Mouse (Mus musculus) left cerebral cortex, adult 2 months (tissue): ENCODE measurements around the gene Stkld1. TPM values are rescaled to one million over a fixed set of nuclear protein-coding genes. Genes with fewer than 3 reads are reported as not detected.
A peak's percentile ranks its signal among the peaks of the same experiment; 100 is the strongest.

Experiments used
- DNase-seq, 2 experiments: peaks; one replicate each; pipeline ENCODE4 v3.0.0; 2021 to 2022; ENCODE audit warnings: low spot score in 2 of 2, mixed read lengths in 1 of 2; ENCODE audit errors: extremely low spot score in 1 of 2
- H3K27ac ChIP-seq: fragments of 200-600 bp; 2 replicates; pipeline ENCODE4 v1.8.1; 2022
- H3K4me3 ChIP-seq: fragments of 200-600 bp; 2 replicates; pipeline ENCODE4 v1.8.1; 2022
- CTCF ChIP-seq: fragments of 200-600 bp; IDR thresholded peaks from 2 replicates; pipeline ENCODE4 v1.8.1; 2022; ENCODE audit warnings: antibody characterized with exemption, mild to moderate bottlenecking, moderate library complexity
- intact Hi-C: fragments of 180-260 bp; cut with DNase I; formaldehyde crosslinking; loops from one replicate; pipeline ENCODE4 v1.15.1; 2025
- total RNA-seq, 2 experiments: library from RNA; stranded (reverse); gene quantifications; 2 replicates each; pipeline ENCODE4 v1.2.3; 2021

Gene Stkld1
- total RNA-seq, 2 experiments from 2014 or later, result 0.37 TPM; not detected in 1

DNA sequence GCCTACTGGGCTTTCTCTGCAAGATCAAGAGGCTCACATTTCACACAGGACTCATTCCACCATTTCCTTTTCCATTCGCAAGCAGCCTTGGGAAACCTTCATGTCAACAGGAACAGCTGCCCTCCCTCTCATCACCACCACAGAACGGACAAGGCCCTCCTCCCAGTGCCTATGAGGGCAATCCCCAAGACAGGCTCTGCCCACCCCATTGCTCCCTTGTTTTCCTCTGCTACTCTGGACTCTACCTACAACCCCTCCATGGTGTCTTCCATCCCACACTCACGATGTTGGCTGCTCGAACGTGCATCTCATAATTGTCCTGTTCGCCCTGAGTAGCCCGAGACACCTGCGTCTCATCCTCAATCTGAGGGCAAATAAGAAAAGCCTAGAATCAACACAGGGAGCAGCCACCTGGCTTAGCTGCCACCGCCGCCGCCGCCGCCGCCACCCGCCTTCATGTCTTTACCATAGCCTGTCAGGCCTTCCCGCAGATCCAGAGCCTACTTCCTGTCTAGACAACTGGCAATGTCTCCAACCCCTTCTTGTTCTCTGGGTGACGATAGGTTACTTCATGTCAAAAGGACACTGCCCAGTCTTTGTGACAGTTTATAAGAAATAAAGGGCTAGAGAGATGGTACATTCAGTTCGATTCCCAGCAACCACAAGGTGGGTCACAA is 25.0 kb upstream of the Stkld1 start:
- DNase-seq, result peak in 1 of 2 experiments; percentile 10
- intact Hi-C loops, result loop anchor here (10.0 kb wide), 1 partner anchor 536 kb away; the partner anchor contains the start of gene Brd3os
- Histone ChIP-seq H3K27ac (no peak overlapping the region), H3K4me3 (no peak overlapping the region)
- TF ChIP-seq CTCF, result no peak

DNA sequence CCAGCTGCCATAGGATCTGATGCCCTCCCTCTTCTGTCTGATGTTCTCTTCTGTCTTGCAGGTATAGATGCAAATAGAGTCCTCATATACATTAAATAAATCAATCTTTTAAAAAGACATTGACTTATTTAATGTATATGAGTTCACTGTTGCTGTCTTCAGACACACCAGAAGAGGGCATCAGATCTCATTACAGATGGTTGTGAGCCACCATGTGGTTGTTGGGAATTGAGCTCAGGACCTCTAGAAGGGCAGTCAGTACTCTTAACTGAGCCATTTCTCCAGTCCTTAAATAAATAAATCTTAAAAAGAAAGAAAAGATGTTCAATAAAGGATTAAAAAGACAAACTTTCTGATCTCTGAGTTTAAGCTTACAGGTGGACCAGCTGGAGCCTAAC is 24.5 kb upstream of the Stkld1 start:
- Histone ChIP-seq H3K27ac (0 out of 2 replicates have a peak overlapping the region, but pooled peaks have one; percentile 80), H3K4me3 (peak overlapping the region; percentile 93)
- peak; percentile 38 for TF ChIP-seq CTCF
- DNase-seq, result no peak
- intact Hi-C loops, result loop anchor here (10.0 kb wide), 1 partner anchor 535 kb away; the partner anchor contains the start of gene Brd3os

DNA sequence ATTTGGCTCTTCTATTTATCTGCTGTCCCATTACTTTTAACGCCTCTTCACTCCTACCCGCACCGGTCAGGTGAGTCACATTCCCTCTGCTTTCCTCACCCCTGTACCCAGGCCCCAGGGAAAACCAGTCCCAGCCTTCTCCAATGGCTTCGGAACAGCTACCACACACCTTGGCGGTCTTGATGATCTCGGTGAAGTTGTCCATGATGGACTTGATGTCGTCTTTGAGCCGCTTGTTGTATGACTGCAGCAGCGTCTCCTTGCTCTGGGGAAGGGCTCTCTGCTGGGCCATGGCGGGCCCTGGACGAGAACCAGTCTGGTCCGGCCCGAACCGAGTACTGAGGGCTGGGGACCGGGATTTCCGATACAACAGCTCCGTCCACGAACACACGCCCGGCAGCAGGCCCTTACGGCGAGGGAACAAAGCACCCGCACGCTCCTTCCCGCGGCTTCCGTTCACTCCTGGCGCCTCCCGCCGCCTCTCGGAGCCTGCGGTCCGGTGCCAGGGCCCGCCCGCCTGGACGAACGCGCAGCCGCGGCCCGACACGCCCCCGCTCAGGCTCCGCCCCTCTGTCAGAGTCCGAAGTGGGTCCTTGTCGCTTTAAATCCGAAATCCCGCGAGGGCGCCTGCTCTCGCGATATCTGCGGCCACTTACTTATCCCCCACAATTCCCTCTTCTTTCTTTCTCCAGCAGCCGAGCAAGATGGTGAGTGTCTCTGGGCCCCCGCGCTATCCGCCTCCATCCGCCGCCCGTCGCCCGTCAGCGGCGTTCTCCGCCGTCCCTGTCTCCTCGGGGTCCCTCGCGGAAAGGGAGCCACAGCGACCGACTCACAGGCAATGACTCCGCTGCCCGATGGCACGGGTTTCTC is 23.5 kb upstream of the Stkld1 start, which contains the start of the genes Med22 and Rpl7a:
Gene Med22 (minus strand): TSS at position 554 of the 870 bp plus-strand sequence.
Gene Rpl7a (plus strand): TSS at position 641 of the 870 bp plus-strand sequence.
- TF ChIP-seq CTCF, result no peak
- intact Hi-C loops, result loop anchor here (1.0 to 10.0 kb wide), 2 partner anchors 23 to 114 kb away; partner anchors contain the start of genes Slc2a6 and Surf4
- peak; percentile 100 for DNase-seq
- Histone ChIP-seq H3K27ac (peak within 1 kb of the TSS; percentile 89), H3K4me3 (peak within 1 kb of the TSS; percentile 93)

GRCm38 (mm10) chr2:26910994-26911765 is 22.7 kb upstream of the Stkld1 start:
- no peak for TF ChIP-seq CTCF
- intact Hi-C loops, result loop anchor here (1.0 to 10.0 kb wide), 2 partner anchors 22 to 114 kb away; partner anchors contain the start of genes Slc2a6 and Surf4
- H3K4me3 ChIP-seq, result peak overlapping the region; percentile 93
- DNase-seq, result peak; percentile 58 to 59
- peak overlapping the region; percentile 89 for H3K27ac ChIP-seq

DNA sequence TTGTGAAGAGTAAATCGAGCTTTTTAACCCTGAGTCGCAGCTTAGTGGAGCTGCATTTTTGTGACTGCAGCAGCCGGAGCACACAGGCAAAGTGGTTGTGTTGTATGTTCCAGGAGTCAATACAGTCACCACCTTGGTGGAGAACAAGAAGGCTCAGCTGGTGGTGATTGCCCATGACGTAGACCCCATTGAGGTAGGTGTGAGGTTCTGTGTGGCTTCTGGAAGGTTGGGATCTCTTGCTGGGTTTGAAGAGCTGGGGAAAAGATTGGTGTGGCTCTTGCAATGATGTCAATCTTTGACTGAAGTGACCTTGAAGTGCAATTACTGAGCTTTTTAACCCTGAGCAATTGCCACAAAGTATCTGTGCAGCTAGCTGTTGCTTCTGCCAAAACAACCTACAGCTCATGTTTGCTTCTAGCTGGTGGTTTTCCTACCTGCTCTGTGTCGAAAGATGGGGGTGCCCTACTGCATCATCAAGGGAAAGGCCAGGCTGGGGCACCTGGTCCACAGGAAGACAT is 21.5 kb upstream of the Stkld1 start:
- H3K4me3 ChIP-seq, result peak overlapping the region; percentile 93

DNA sequence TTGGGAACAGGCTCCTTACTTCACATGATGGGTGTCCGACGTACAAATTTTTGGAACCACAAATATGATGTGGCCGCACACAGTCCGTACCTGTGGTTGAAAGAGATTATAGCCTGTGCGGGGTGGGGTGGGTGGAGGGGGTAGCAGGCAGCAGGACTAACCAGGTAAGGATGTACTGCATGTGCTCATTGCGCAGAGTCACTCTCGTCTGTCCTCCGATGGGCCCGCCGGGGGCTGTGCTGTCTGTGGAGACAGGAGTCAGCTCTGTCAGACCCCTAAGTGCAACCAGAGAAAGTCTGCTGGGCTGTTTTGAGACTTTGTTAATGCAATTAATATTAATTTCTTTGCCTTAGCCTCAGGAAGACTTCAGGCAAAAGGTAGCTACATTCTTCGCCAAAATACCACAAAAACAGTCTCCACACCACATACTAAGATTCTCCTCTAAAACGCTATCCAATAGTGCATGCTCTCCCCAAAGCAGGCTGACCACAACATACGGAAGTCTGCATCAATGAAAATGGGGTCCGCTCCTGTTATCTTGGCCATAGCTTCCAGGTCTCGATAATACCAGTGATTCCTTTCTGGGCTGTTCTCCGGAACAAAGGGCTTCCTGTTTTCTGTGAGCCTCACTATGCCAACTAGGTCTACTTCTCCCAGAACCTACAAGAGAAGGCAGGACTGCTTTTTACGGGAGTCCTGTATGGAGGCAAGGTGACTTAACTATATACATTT is 20.3 kb upstream of the Stkld1 start:
- no peak overlapping the region for H3K27ac ChIP-seq
- H3K4me3 ChIP-seq, result no peak overlapping the region
- intact Hi-C loops, result loop anchor here (10.0 kb wide), 1 partner anchor 111 kb away; the partner anchor contains the start of gene Slc2a6
- DNase-seq, result peak in 1 of 2 experiments; percentile 6
- no peak for TF ChIP-seq CTCF

More for the DNA sequence above, 21.5 kb upstream of the Stkld1 start:
- intact Hi-C loops, result loop anchor here (10.0 kb wide), 1 partner anchor 112 kb away; the partner anchor contains the start of gene Slc2a6
- DNase-seq, result peak in 1 of 2 experiments; percentile 7
- TF ChIP-seq CTCF, result no peak
- no peak overlapping the region for H3K27ac ChIP-seq

- no peak; the same call in 1 of the 2 replicates for TF ChIP-seq CTCF
- H3K27ac ChIP-seq, result no peak overlapping the region
- H3K4me3 ChIP-seq, result no peak overlapping the region
- intact Hi-C loops, result loop anchor here (10.0 kb wide), 1 partner anchor 110 kb away; the partner anchor contains the start of gene Slc2a6
- DNase-seq, result no peak
Observed at GRCm38 (mm10) chr2:26914148-26914941, 19.5 kb upstream of the Stkld1 start.

DNA sequence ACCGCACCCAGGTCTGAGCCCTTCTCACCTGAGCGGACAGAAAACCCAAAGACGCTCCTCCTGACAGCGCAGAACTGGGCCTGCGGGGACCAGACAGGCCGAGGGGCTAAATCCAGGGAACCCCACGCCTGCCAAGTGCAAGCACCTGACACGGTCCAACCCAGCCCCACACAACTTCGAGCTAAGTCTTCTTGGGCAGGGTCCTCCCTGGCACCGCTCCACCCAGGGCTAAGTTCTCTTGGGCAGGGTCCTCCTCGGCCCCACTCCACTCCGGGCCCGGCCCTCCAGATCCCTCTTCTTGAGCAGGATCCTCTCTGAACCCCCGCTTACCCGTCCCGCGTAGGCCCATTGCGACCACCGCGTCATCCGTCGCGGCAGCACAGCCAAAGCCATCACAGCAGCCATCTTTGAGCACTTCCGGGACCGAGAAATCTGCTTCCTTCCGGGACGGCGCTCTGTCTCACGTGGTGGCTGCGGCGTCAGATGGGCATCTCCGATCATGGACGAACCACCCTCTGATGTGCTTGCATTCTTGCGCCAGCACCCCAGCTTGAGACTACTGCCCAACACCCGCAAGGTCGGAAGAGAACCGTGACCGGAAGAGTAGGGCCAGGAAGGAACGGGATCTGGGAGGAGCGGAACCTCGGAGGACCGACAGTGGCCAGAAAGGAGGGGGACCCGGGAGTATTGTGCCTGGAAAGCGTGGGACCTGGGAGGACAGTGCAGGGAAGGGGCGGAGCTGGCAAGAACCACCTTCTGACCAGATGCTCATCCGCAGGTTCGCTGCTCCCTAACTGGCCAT is 17.7 kb upstream of the Stkld1 start, which contains the start of the genes Surf2 and Surf1:
Gene Surf2 (plus strand): TSS at position 441 of the 802 bp plus-strand sequence.
Gene Surf1 (minus strand): TSS at position 604 of the 802 bp plus-strand sequence.
- peak within 1 kb of the TSS; percentile 91 for H3K27ac ChIP-seq
- peak within 1 kb of the TSS; percentile 87 for H3K4me3 ChIP-seq
- TF ChIP-seq CTCF, result no peak
- intact Hi-C loops, result loop anchor here (2.0 to 10.0 kb wide), 2 partner anchors 17 to 109 kb away; partner anchors contain the start of genes Slc2a6 and Surf4
- DNase-seq, result peak; percentile 82 to 83

DNA sequence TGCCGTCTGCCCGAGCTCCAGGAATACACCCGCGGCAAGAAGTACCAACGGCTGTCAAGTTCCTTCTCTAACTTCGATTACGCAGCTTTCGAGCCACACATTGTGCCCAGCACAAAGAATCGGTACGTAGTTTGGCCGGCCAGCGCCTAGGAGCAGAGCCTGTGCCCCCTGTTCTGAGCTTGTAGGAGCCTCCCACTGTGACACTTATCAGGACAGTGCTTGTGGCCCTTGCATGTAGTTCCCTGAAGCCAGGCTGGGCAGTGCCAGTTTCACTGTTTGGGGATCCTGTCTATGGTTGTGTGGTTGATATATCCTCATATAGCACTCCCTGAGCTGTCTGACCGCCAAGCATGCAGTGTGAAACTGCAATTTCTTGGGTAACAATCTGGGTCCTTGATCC is 17.1 kb upstream of the Stkld1 start:
- no peak for TF ChIP-seq CTCF
- H3K27ac ChIP-seq, result peak overlapping the region; percentile 91
- intact Hi-C loops, result loop anchor here (2.0 to 10.0 kb wide), 2 partner anchors 16 to 108 kb away; partner anchors contain the start of genes Slc2a6 and Surf4
- DNase-seq, result no peak
- H3K4me3 ChIP-seq, result peak overlapping the region; percentile 87
